In genomic region chr9:110333896-110334259, GRCm38 (mm10) we compare ENCODE assay signal across 8 mouse cellular contexts. TPM values are rescaled to one million over a fixed set of nuclear protein-coding genes. Genes with fewer than 3 reads are reported as not detected.
DNase-seq lines count a peak whose midpoint lies in the region; ATAC-seq and TF ChIP-seq lines count a peak whose summit lies in the region.

No protein-coding gene starts in this region.

- no peak for ATAC-seq in heart, embryonic 11.5 days (replicated peaks; ENCODE audit: insufficient number of reproducible peaks, low FRiP score, low TSS enrichment)
- ATAC-seq in forebrain, embryonic 13.5 days: no peak
- peak; percentile 14; the same call in 1 of the 2 replicates for ATAC-seq in liver, embryonic 14.5 days (ENCODE audit: insufficient read depth)
- no peak for ATAC-seq in frontal cortex, adult (ENCODE audit: low TSS enrichment)

- peaks cover 55% of the 10 kb centered on the region for H3K79me2 ChIP-seq in C2C12 (ENCODE audit: control insufficient read depth, insufficient read depth)

- peaks cover 22% of the 10 kb centered on the region for H3K79me3 ChIP-seq in C2C12 (ENCODE audit: low read depth)

- intact Hi-C loops in heart, postnatal 25 days (cut with DNase I): loop anchor here (5.0 kb wide), 1 partner anchor 73 kb away; the partner anchor contains the start of gene Ptpn23

- no peak overlapping the region for H3K27ac ChIP-seq in heart, embryonic 11.5 days (ENCODE audit: low read depth, low read length)
- no peak overlapping the region for H3K27ac ChIP-seq in forebrain, embryonic 13.5 days
- H3K27ac ChIP-seq in liver, embryonic 14.5 days: no peak overlapping the region

- H3K27me3 ChIP-seq in heart, embryonic 11.5 days (ENCODE audit: control insufficient read depth, insufficient read depth, low read length): no peaks in the 10 kb centered on the region
- no peaks in the 10 kb centered on the region for H3K27me3 ChIP-seq in C2C12 (ENCODE audit: control insufficient read depth, insufficient read depth, insufficient read length)
- H3K27me3 ChIP-seq in forebrain, embryonic 13.5 days: no peaks in the 10 kb centered on the region
- no peaks in the 10 kb centered on the region for H3K27me3 ChIP-seq in liver, embryonic 14.5 days (ENCODE audit: control insufficient read depth, insufficient read depth, low read length)

- H3K36me3 ChIP-seq in heart, embryonic 11.5 days (ENCODE audit: control insufficient read depth, insufficient read depth, low read length): no peaks in the 10 kb centered on the region
- H3K36me3 ChIP-seq in C2C12 (ENCODE audit: control insufficient read depth, insufficient read depth): no peaks in the 10 kb centered on the region
- no peaks in the 10 kb centered on the region for H3K36me3 ChIP-seq in forebrain, embryonic 13.5 days (ENCODE audit: poor library complexity, severe bottlenecking)
- no peaks in the 10 kb centered on the region for H3K36me3 ChIP-seq in liver, embryonic 14.5 days (replicated peaks; ENCODE audit: control insufficient read depth, insufficient read depth, low read depth)

- H3K4me2 ChIP-seq in heart, embryonic 11.5 days: peak overlapping the region; percentile 85
- H3K4me2 ChIP-seq in forebrain, embryonic 13.5 days: peak overlapping the region; percentile 93
- H3K4me2 ChIP-seq in liver, embryonic 14.5 days (ENCODE audit: low read depth): peak overlapping the region; percentile 80

- H3K9ac ChIP-seq in heart, embryonic 11.5 days (ENCODE audit: low read depth, low read length): peak overlapping the region; percentile 74
- H3K9ac ChIP-seq in forebrain, embryonic 13.5 days: peak overlapping the region; percentile 83
- peak overlapping the region; percentile 35 for H3K9ac ChIP-seq in liver, embryonic 14.5 days (replicated peaks)

- H3K9me3 ChIP-seq in heart, embryonic 11.5 days (replicated peaks; ENCODE audit: control insufficient read depth, low read length): no peaks in the 10 kb centered on the region
- H3K9me3 ChIP-seq in forebrain, embryonic 13.5 days (replicated peaks): no peaks in the 10 kb centered on the region
- no peaks in the 10 kb centered on the region for H3K9me3 ChIP-seq in liver, embryonic 14.5 days (ENCODE audit: control insufficient read depth, low read length)

- peaks cover 9% of the 10 kb centered on the region; the same call in 1 of the 2 replicates for H3K4me1 ChIP-seq in heart, embryonic 11.5 days (ENCODE audit: control insufficient read depth, insufficient read depth, low read length)
- peaks cover 24% of the 10 kb centered on the region for H3K4me1 ChIP-seq in forebrain, embryonic 13.5 days
- H3K4me1 ChIP-seq in liver, embryonic 14.5 days (replicated peaks; ENCODE audit: control insufficient read depth in 2 of 2, insufficient read depth in 2 of 2, low read length in 1 of 2): peaks cover 0 to 20% of the 10 kb centered on the region in 2 experiments; a peak in 2 of 4 replicates

- WGBS in heart, embryonic 11.5 days (ENCODE audit: insufficient replicate concordance): 10% methylated on average over 12 of the region's 12 CpGs
- WGBS in forebrain, embryonic 13.5 days: 11% methylated on average over 12 of the region's 12 CpGs
- WGBS in liver, embryonic 14.5 days (ENCODE audit: insufficient replicate concordance): 10% methylated on average over 12 of the region's 12 CpGs

- DNase-seq in heart, postnatal 25 days (ENCODE audit: low spot score): no peak
- no peak for DNase-seq in liver, embryonic 14.5 days (ENCODE audit: low read depth in 3 of 3, low spot score in 3 of 3)
- no peak for DNase-seq in right cerebral cortex, postnatal 10 days (ENCODE audit: low spot score in 2 of 2)
- DNase-seq in adrenal gland, postnatal 14 days: no peak

- no peak for TF ChIP-seq CTCF in C2C12 (IDR thresholded peaks at IDR 0.05; ENCODE audit: control insufficient read depth, insufficient read depth, insufficient read length)
- no peak for TF ChIP-seq CTCF in liver, embryonic 14.5 days (IDR thresholded peaks at IDR 0.05; ENCODE audit: low read depth)

- H3K4me3 ChIP-seq in heart, embryonic 11.5 days (ENCODE audit: low read depth, low read length): peak overlapping the region; percentile 79
- peak overlapping the region; percentile 57 for H3K4me3 ChIP-seq in C2C12 (ENCODE audit: insufficient read depth, poor library complexity, severe bottlenecking)
- H3K4me3 ChIP-seq in forebrain, embryonic 13.5 days: peak overlapping the region; percentile 83
- peak overlapping the region; percentile 59 to 71 for H3K4me3 ChIP-seq in liver, embryonic 14.5 days (ENCODE audit: insufficient read depth in 1 of 2, low read depth in 2 of 2, low read length in 2 of 2)

- peak overlapping the region; percentile 77 for H3ac ChIP-seq in C2C12 (ENCODE audit: control insufficient read depth, insufficient read length, low read depth)

- no peak for TF ChIP-seq EP300 in liver, embryonic 14.5 days (IDR thresholded peaks at IDR 0.05; ENCODE audit: low read depth)

TF ChIP-seq in C2C12, 6 proteins besides CTCF, POLR2A, EP300 and RAD21:
- TF ChIP-seq MYOD1 (IDR thresholded peaks at IDR 0.05; ENCODE audit: control insufficient read depth, insufficient read length, low read depth) (no peak), MYOG (IDR thresholded peaks at IDR 0.05; ENCODE audit: control insufficient read depth, extremely low read depth, insufficient read length) (no peak), FOSL1 (IDR thresholded peaks at IDR 0.05; ENCODE audit: insufficient read depth, low read length, poor library complexity, severe bottlenecking) (no peak), CEBPB (IDR thresholded peaks at IDR 0.05; ENCODE audit: low read depth) (no peak), USF1 (IDR thresholded peaks at IDR 0.05; ENCODE audit: low read depth) (no peak), MAX (IDR thresholded peaks at IDR 0.05) (no peak)

RNA-seq across cellular contexts. Expression of gene Scap, which starts 0.8 kb away (rescaled TPM):
- 14.4 and 16.0 TPM in 2 replicates for polyA plus RNA-seq in heart, embryonic 11.5 days (2014; fragmentation: Nextera tagmentation; extraction: Ambion mirVana)
- 10 to 100 TPM; 27.7 to 28.0 TPM for total RNA-seq in heart, postnatal 25 days (2021)
- 57.4 TPM for polyA plus RNA-seq in C2C12 (2012; fragmentation: generic; extraction: Trizol)
- polyA plus RNA-seq in forebrain, embryonic 13.5 days (2015; fragmentation: Nextera tagmentation; extraction: Ambion mirVana): 34.8 and 41.9 TPM in 2 replicates
- 9.4 and 12.3 TPM in 2 replicates for polyA plus RNA-seq in liver, embryonic 14.5 days (2012; rRNA removed)
- 15.6 and 18.9 TPM in 2 replicates for polyA plus RNA-seq in liver, embryonic 14.5 days (2014; fragmentation: Nextera tagmentation; extraction: Ambion mirVana)
- total RNA-seq in adrenal gland, postnatal 14 days (2021): 67.9 and 75.7 TPM in 2 replicates

RNA-seq across cellular contexts. Expression of gene Elp6, which starts 28.9 kb away (rescaled TPM):
- polyA plus RNA-seq in heart, embryonic 11.5 days (2014; fragmentation: Nextera tagmentation; extraction: Ambion mirVana): 17.4 and 18.7 TPM in 2 replicates
- 1 to 10 TPM; 1.8 to 2.4 TPM for total RNA-seq in heart, postnatal 25 days (2021)
- polyA plus RNA-seq in C2C12 (2012; fragmentation: generic; extraction: Trizol): 26.0 TPM
- 35.5 and 40.7 TPM in 2 replicates for polyA plus RNA-seq in forebrain, embryonic 13.5 days (2015; fragmentation: Nextera tagmentation; extraction: Ambion mirVana)
- 7.7 and 8.0 TPM in 2 replicates for polyA plus RNA-seq in liver, embryonic 14.5 days (2012; rRNA removed)
- polyA plus RNA-seq in liver, embryonic 14.5 days (2014; fragmentation: Nextera tagmentation; extraction: Ambion mirVana): 6.3 and 7.5 TPM in 2 replicates
- 6.5 and 9.4 TPM in 2 replicates for total RNA-seq in adrenal gland, postnatal 14 days (2021)
